Comparison of ENCODE assay signal across 8 mouse cellular contexts in genomic region chr9:83488491-83489210, GRCm38 (mm10). TPM values are rescaled to one million over a fixed set of nuclear protein-coding genes. Genes with fewer than 3 reads are reported as not detected.
DNase-seq lines count a peak whose midpoint lies in the region; ATAC-seq and TF ChIP-seq lines count a peak whose summit lies in the region.

No protein-coding gene starts in this region.

- peak; percentile 63 for TF ChIP-seq CTCF in lung, embryonic 14.5 days (IDR thresholded peaks at IDR 0.05; ENCODE audit: low read depth)

- no peak overlapping the region for H3K9ac ChIP-seq in lung, embryonic 14.5 days

- WGBS in lung, embryonic 14.5 days, result 40% methylated on average over 15 of the region's 15 CpGs

- no peaks in the 10 kb centered on the region for H3K27me3 ChIP-seq in lung, embryonic 14.5 days (ENCODE audit: insufficient read depth, low read length)

- H3K4me2 ChIP-seq in lung, embryonic 14.5 days, result 0 out of 2 replicates have a peak overlapping the region, but pooled peaks have one; percentile 12

- H3K36me3 ChIP-seq in lung, embryonic 14.5 days (ENCODE audit: insufficient read depth), result no peaks in the 10 kb centered on the region

- no peaks in the 10 kb centered on the region for H3K4me1 ChIP-seq in lung, embryonic 14.5 days (ENCODE audit: insufficient read depth)

- H3K4me3 ChIP-seq in lung, embryonic 14.5 days (ENCODE audit: low read depth, low read length), result no peak overlapping the region

- ATAC-seq in lung, embryonic 14.5 days (ENCODE audit: insufficient read depth), result no peak

- peak; percentile 61 for DNase-seq in lung, embryonic 14.5 days
- DNase-seq in lung, postnatal 4 days, result no peak
- DNase-seq in cerebellum, adult 11-12 months, result peak; percentile 24
- DNase-seq in heart, postnatal 4 days, result peak; percentile 17
- peak; percentile 9 to 16 for DNase-seq in layer of hippocampus, postnatal 25 days (ENCODE audit: extremely low spot score in 1 of 2, low spot score in 1 of 2)
- DNase-seq in right cerebral cortex, postnatal 10 days (ENCODE audit: low spot score in 2 of 2), result peak; percentile 47 to 48
- no peak for DNase-seq in T-cell, adult 2 months (ENCODE audit: low spot score)
- no peak for DNase-seq in testis, postnatal 10 days (ENCODE audit: low spot score)

- H3K27ac ChIP-seq in lung, embryonic 14.5 days (ENCODE audit: low read depth), result no peak overlapping the region

- H3K9me3 ChIP-seq in lung, embryonic 14.5 days (ENCODE audit: low read depth, low read length), result no peaks in the 10 kb centered on the region

RNA-seq across cellular contexts. Expression of gene Lca5, which starts 47.7 kb away (rescaled TPM):
- 28.0 and 28.4 TPM in 2 replicates for polyA plus RNA-seq in lung, embryonic 14.5 days (2014; fragmentation: Nextera tagmentation; extraction: Ambion mirVana)
- total RNA-seq in heart, postnatal 4 days (2021), result 1 to 10 TPM; 8.0 to 9.0 TPM
- total RNA-seq in layer of hippocampus, postnatal 25 days (2021), result 10 to 100 TPM; 12.8 to 13.5 TPM

RNA-seq across cellular contexts. Expression of gene Sh3bgrl2, which starts 59.5 kb away (rescaled TPM):
- 56.7 and 59.4 TPM in 2 replicates for polyA plus RNA-seq in lung, embryonic 14.5 days (2014; fragmentation: Nextera tagmentation; extraction: Ambion mirVana)
- 1 to 10 TPM; 6.1 to 7.5 TPM for total RNA-seq in heart, postnatal 4 days (2021)
- total RNA-seq in layer of hippocampus, postnatal 25 days (2021), result 10 to 100 TPM; 27.6 to 28.6 TPM

Comparison
In these comparisons a context has a peak if more than half of its experiments do, and no peak if none do; other contexts are left out.
1. DNase-seq: peak in lung, embryonic 14.5 days (single experiment), cerebellum, adult 11-12 months (single experiment), heart, postnatal 4 days (single experiment), layer of hippocampus, postnatal 25 days (2 of 2) and right cerebral cortex, postnatal 10 days (2 of 2); none in lung, postnatal 4 days (0 of 2), T-cell, adult 2 months (single experiment) and testis, postnatal 10 days (single experiment).